Mouse (Mus musculus) thymus, postnatal 25 days (tissue): Measurements from ENCODE around the gene Zfp652.
"Not testable (repeated sequence)": the region's sequence is repeated elsewhere in the genome, so short reads cannot be mapped to it uniquely, and the experiment has no call there.

Experiments
- DNase-seq: peaks from one replicate; pipeline ENCODE4 v3.0.0; 2022

The Zfp652 gene

DNA sequence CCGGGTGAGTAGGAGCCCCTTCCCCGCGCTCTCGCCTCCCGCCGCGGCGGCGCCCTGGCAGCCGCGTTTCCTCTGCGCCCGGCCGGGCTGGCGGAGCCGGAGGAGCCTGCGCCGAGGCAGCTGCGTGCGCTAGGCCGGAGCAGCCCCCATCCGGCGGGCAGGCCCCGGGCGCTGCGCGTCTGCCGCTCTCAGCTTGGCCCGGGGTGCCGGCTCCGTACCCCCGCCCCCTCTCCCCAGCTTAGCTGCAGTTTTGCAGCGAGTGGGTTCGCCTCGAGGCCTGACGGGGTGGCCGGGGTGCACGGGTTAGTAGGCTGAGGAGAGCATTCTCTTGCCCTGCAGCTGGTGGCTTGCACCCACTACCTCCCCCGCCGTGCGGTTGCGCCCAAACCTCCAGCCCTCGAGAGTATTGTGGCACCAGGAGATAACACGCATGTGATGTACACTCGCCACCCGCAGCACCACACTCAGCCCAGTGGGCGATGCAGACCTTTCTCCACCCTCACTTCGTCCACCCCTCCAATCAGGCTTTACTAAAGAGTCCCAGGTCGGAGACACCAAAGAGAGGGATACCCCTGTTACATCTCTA, 845 bp downstream of the Zfp652 start:
- DNase-seq: peak; percentile 80

DNA sequence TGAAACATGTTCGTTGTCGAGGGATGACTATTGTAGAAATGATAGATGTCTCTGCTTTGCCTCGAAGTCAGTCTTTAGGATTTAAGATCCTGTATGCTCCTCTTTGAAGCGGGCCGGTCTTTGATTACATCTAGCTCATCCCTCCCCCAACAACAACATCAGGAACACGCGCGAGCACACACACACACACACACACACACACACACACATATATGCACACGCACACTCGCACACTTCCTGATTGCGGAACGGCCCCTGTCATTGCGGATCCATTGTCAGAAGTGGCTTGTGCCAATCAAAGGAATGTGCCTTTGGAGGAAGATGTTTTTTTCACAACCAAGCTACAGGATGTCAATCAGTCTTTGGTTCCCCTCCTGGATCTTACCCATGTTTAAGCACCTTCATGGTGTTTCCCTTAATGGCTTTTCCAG, 1.4 kb downstream of the Zfp652 start:
- DNase-seq: peak; percentile 44

- DNase-seq: peak; percentile 57
These were observed 1.9 kb downstream of the Zfp652 start for GRCm38 (mm10) chr11:95714411-95714810.

DNA sequence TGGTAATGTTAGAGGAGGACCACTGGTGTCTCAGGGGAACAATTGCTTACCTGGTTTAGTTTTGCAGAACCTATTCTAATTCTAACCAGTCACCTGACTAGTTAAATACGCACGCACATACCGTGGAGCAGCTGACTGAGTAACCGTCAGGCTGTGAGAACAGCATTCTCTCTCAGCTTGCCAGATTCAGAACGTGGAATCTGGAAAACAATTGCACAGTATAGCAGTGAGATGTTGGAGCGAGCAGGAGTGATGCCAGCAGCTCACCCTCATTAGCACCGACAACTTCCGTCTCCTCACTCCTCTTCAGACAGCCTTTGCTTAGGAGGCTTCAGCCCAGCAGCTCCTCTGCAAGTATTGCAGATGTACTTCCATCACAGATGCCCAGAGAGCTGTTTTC, 3.7 kb downstream of the Zfp652 start:
- DNase-seq: no peak

GRCm38 (mm10) chr11:95719356-95719755, 6.9 kb downstream of the Zfp652 start:
- DNase-seq: no peak

- DNase-seq: no peak
These were observed 10.8 kb downstream of the Zfp652 start, which contains the start of gene B130006D01Rik for GRCm38 (mm10) chr11:95723287-95723686. Gene B130006D01Rik, plus strand, starts transcription at chr11:95723587.

DNA sequence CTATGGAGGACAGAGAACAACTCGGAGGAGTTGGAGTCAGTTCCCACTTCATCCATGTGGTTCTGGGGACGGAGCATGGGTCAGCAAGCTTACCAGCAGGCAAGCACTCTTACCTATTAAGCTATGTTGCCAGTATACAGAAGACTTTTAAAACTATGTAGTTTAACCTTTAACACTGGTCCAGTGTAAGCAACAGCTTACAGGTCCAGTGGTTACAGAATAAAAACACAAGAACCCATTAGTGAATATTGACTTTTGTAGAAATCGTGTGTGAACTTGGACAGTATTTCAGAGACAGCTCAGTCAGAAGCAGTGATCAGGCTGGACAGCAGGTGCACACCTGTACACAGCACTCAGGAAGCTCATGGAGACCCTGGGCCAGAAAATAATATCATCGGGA, 12.0 kb downstream of the Zfp652 start:
- DNase-seq: no peak

- no peak for DNase-seq
These were observed 13.7 kb downstream of the Zfp652 start for GRCm38 (mm10) chr11:95726156-95726555.

GRCm38 (mm10) chr11:95727947-95728346, 15.5 kb downstream of the Zfp652 start:
- no peak for DNase-seq

GRCm38 (mm10) chr11:95728916-95729907, 16.7 kb downstream of the Zfp652 start:
- DNase-seq: no peak

DNA sequence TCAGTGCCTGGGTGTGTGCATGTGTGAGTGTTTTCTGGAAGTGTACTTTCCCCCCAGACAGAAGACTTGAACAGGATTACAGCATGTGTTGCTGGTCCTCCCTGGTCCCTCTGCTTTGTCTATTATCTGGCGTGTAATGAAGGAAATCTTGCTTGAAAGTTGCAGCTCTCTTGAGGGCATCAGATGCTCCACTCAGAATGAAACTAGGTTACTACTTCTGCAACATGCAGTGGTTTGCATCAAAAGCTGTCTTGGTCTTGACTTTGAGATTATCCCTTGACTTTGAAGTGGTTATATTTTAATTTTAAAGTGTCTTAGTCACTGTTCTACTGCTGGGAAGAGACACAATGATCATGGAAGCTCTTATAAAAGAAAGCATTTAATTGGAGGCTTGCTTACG, 22.0 kb downstream of the Zfp652 start:
- DNase-seq: no peak

DNA sequence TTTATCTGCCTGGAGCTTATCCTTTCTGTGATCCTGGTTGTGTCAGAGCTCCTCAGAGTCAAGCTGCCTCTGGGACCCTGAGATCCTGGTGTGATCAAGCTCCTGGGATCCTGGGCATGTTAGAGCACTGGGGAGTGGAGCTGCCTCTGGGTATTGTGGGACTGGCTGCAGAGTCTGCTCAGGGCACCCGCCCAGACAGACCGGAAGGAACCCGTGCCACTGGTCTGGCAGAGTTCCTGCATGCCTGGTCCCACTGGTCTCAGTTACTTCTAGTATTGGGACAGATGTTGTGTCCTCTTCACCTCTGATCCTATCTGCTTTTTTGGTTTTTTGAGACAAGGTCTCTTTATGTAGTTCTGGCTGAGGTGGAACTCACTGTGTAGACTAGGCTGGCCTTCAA, 25.3 kb downstream of the Zfp652 start:
- no peak for DNase-seq

GRCm38 (mm10) chr11:95744521-95744920, 32.0 kb downstream of the Zfp652 start:
- no peak for DNase-seq

GRCm38 (mm10) chr11:95746821-95747220, 34.3 kb downstream of the Zfp652 start:
- no peak for DNase-seq

DNA sequence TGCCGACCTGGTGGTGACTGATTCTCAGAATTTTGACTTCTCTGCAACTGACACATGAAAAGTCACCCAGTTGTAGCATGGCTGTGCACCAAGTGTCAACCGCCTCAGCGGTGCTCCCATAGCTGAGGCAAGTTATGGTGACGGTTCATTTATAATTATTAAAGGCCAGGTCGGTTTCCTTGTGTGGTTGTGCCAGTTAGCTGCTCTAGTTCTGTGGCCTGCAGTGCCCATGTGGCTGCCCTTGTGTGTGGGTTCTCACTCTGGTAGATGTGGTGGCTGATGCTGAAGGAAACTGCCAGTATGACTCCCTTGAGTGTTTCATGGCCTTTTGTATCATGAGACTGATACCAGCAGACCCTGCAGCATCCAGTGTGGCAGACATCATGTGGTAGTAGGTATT, 35.9 kb downstream of the Zfp652 start:
- no peak for DNase-seq

DNA sequence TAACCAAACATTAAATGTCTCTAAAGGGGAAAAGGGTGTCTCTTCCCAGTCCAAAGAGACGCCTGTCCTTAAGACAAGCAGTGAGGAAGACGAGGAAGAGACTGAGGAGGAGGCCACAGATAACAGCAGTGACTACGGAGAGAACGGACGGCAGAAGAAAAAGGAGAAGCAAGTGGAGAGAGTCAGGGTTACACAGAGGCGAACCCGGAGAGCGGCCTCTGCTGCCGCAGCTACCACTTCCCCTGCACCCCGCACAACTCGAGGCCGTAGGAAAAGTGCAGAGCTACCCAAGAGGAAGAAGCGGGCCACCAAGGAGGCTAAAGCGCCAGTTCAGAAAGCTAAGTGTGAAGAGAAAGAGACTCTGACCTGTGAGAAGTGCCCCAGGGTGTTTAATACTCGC, 37.1 kb downstream of the Zfp652 start:
- no peak for DNase-seq

- DNase-seq: peak; percentile 78
These were observed 38.5 kb downstream of the Zfp652 start for GRCm38 (mm10) chr11:95750995-95751394.

DNA sequence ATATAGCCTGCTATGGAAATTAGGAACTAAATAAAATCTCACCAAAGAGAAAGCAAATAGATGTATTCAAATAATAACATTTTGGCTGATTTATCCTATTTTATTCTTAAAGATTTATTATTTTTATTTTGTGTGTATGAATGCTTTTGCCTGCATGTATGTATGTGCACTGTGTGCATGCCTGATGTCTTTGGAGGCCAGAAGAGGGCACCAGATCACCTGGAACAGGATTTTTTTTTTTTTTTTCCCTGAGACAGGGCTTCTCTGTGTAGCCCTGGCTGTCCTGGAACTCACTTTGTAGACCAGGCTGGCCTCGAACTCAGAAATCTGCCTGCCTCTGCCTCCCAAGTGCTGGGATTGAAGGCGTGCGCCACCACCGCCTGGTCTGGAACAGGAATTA, 42.7 kb downstream of the Zfp652 start:
- not testable (repeated sequence) for DNase-seq

- no peak for DNase-seq
These were observed 48.0 kb downstream of the Zfp652 start for GRCm38 (mm10) chr11:95760521-95760920.

GRCm38 (mm10) chr11:95762996-95763395, 50.5 kb downstream of the Zfp652 start:
- no peak for DNase-seq

DNA sequence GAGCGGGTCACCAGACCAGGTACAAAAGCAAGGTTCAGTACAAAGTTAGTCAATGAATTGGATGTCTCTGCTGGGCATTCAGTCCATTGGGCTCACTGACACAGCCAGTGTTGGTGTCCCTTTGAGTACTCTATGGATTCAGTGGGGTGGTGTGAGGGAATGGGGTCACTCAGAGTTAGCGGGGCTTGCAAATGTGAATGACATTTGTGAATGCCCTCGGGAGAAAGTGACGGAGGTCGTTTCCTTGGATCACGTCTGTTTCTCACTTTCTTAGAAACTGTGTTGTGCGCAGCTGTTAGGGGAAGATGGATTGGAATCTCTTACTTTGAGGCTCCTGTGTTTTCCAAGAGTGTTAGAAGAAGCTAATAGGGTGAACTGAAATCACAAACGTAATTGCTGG, 52.3 kb downstream of the Zfp652 start:
- no peak for DNase-seq

DNA sequence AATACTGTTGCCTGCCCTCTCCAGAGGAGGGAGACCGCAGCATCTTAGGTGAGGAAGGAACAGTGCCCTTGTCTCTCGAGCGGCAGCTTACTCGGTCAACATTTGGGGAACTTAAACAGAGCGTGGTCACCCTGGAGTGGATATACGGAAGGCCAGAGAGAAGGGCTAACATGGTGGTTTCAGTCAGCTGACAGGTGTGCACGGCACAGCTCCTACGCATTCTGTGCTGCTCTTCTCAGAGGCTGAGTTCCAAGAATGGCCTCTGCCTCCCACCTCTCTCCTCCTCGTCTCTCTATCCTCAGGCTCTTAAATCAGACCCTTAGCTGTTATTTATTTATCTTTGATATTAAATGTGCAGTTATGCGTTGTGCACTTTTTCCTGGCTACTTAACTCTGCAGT, 52.9 kb downstream of the Zfp652 start:
- no peak for DNase-seq

GRCm38 (mm10) chr11:95768244-95768643, 55.8 kb downstream of the Zfp652 start:
- no peak for DNase-seq

- DNase-seq: no peak
These were observed 56.7 kb downstream of the Zfp652 start for GRCm38 (mm10) chr11:95769208-95769607.
